Mouse (Mus musculus): ENCODE data around the gene Wnt10b.

- TF ChIP-seq CTCF (IDR thresholded peaks at IDR 0.05; ENCODE audit: low read depth) (no peak), EP300 (optimal IDR thresholded peaks at IDR 0.05) (no peak)
Observed at GRCm38 (mm10) chr15:98775533-98775932, 2.4 kb downstream of the Wnt10b start.
